Mouse (Mus musculus): ENCODE data around the gene Isca2. TPM values are rescaled to one million over a fixed set of nuclear protein-coding genes. Genes with fewer than 3 reads are reported as not detected.

The Isca2 gene
- 100 to 1,000 TPM in 1 of 2 experiments, 10 to 100 TPM in 1; 97.4 to 126 TPM for polyA plus RNA-seq (2017; shearing (Covaris generic))

DNA sequence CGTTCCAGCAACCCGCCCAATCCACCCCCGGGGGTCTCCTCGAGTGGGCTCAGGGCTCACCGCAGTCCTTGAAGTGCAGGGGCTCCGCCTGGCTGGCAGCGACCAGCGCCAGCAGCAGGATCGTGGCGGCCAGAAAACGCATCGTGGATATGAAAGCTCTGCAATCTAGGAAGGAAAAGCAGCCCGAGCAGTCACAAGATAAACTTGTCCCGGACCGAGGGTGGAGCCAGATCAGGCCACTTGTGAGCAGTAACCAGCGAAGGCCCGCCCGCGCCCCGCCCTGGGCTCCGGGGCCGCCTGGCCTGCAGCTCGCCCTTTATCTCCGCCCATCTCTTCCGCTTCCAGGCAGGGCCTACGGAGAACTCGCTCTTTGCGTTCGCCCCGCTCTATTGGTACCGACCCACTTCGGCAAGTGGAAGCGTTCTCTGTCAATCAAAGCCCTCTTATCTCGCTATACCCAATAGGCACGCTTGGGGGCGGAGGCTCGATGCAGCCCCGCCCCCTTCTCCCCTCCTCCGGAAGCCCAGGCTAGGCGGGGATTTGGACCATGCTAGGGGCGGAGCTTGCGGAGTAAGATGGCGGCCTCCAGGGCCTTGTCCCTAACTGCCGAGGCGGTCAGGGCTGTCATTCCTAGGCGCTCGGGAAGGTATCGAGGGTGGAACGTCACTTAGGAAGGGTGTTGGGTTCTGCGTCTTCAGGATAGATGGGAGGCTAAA is at the start of gene Isca2, which contains the start of gene Npc2:
Isca2 (plus strand) TSS at position 526 of the 716 bp plus-strand sequence.
Npc2 (minus strand) TSS at position 427 of the 716 bp plus-strand sequence.

Other genes starting within 250 kb of the Isca2 start
- gene Vsx2, start 203.5 kb upstream of the Isca2 start, polyA plus RNA-seq (2017; shearing (Covaris generic)): under 1 TPM in 1 of 2 experiments, not detected in 1; 0.17 TPM
- 10 to 100 TPM; 23.3 to 24.6 TPM for gene Abcd4, start 155.8 kb upstream of the Isca2 start, polyA plus RNA-seq (2017; shearing (Covaris generic))
- gene Vrtn, start 132.2 kb upstream of the Isca2 start, polyA plus RNA-seq (2017; shearing (Covaris generic)): under 1 TPM; 0.13 to 0.15 TPM
- under 1 TPM in 1 of 2 experiments, not detected in 1; 0.81 TPM for gene Syndig1l, start 74.4 kb upstream of the Isca2 start, polyA plus RNA-seq (2017; shearing (Covaris generic))
- 100 to 1,000 TPM in 1 of 2 experiments, 10 to 100 TPM in 1; 91.1 to 104 TPM for gene Npc2, start 99 bp upstream of the Isca2 start, polyA plus RNA-seq (2017; shearing (Covaris generic))
- under 1 TPM in 1 of 2 experiments, not detected in 1; 0.20 TPM for gene Ltbp2, start 103.3 kb downstream of the Isca2 start, polyA plus RNA-seq (2017; shearing (Covaris generic))
- 100 to 1,000 TPM; 117 to 119 TPM for gene Fcf1, start 197.6 kb downstream of the Isca2 start, polyA plus RNA-seq (2017; shearing (Covaris generic))
- 10 to 100 TPM; 39.3 to 42.5 TPM for gene Arel1, start 197.6 kb downstream of the Isca2 start, polyA plus RNA-seq (2017; shearing (Covaris generic))
- 10 to 100 TPM; 26.3 to 34.8 TPM for gene Ylpm1, start 223.1 kb downstream of the Isca2 start, polyA plus RNA-seq (2017; shearing (Covaris generic))